Mouse (Mus musculus): Measurements from ENCODE around the gene Cfap298.

Cfap298 gene

DNA sequence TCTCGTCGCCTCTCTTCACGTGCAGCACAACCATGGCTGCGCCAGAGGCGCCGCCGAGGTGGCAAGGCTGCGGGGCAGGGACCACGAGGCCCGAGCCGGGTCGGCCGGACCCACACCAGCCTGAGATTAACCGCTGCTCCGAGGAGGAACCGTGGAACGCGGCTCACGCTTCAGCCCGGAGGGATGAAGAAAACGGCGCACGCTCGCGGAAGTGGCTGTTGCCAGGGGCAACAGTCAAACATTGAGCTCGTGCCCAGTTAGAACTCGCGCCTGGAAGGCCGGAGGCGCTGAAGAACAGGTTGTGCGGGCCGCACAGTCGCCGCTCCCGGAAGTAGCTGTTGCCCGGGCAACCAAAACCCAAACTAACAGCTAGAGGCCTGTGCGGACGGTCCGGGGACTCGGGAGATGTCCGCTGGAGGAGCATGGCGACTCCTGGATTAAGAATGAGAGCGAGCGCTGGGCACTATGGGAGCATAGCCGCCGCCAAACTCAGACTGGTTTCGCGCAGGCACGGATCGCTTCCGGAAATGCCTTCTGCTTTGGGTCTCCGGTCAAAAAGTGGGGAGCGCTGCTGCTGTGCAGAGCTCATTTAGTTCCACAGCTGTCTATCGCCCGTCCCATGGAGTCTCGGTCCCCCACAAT, at the start of gene Cfap298:
Gene Cfap298, minus strand, starts transcription at position 428 of the 642 bp plus-strand sequence.
- DNase-seq = peak; percentile 99

DNA sequence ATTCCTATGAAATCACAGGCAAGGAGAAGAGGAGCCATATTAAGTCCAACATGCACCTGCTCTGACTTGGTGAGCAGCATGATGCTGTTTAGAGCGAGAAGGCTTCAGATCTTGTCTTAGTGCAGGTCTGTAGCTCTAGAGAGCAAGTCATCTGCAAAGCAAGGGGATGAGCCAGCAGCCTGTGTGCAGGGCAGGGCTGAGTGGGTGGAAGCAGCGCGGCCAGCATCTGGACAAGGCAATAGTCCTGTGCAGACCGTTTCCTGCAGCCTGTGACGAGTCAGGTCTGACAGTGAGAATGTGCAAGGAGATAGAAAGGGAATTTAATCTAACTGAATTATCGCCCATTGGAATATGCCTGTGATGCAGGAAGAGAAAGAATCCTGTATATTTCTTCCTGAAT, 36.1 kb upstream of the Cfap298 start:
- DNase-seq = no peak

GRCm38 (mm10) chr16:90966241-90966640, 31.3 kb upstream of the Cfap298 start:
- DNase-seq = no peak

DNA sequence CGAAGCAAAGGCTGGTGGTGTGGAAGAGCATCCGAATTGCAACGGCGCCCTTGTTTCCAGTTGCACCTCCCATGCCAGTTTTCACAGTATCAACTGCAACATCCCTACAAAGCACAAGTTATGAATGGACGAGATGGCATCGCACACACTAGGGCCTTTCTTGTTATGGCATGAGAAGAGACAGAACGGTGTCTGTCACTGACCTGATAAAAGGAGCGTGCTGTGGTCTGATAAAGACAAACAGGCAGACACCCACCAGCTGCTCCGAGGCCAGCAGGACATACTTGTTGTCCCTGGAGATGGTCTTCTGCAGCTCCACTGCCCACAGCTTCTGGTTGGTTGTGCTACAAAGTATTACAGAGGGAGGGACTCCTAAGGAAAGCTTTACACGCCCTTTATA, 29.4 kb upstream of the Cfap298 start:
- no peak for DNase-seq

DNA sequence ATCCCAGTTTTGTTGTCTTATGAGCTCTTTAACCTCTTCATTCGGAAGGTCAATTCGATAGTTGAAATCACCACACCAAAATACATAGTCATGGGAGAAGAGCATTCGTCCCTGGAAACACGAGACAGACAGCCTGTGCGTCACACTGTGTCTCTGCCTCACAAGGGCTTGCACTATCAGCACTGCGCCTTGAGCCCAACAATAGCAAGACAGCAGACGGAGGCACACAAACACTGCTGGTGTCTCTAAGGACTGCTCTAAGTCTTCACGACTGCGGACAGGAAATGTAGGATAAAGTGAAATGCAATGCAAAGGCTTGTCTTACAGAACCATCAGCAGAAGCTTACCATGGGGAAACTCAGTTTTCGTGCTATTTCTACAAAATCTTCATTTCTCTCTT, 29.0 kb upstream of the Cfap298 start:
- DNase-seq = no peak

GRCm38 (mm10) chr16:90963231-90963630, 28.3 kb upstream of the Cfap298 start:
- DNase-seq = no peak

- no peak for DNase-seq
Observed at GRCm38 (mm10) chr16:90958301-90959085, 23.6 kb upstream of the Cfap298 start.

DNA sequence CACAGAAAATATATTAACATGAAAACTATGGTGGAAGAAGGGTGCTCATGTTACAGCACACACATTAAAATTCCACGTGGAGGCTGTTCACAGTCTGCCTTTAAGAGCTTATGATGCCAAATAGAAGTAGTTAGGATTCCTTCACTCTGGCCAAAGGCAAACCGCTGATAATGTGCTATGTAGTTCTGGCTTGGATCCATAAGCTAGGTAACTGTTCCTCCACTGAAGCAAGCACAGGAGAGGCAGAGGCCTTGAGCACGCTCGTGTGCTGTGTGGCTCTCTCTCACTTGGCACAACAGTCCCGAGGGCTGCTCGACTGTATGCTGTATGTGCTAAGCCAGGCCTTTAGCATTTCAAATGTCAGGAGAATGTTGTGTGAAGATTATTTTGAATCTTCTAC, 20.6 kb upstream of the Cfap298 start:
- DNase-seq = no peak

GRCm38 (mm10) chr16:90953770-90954169, 18.9 kb upstream of the Cfap298 start:
- DNase-seq = no peak

DNA sequence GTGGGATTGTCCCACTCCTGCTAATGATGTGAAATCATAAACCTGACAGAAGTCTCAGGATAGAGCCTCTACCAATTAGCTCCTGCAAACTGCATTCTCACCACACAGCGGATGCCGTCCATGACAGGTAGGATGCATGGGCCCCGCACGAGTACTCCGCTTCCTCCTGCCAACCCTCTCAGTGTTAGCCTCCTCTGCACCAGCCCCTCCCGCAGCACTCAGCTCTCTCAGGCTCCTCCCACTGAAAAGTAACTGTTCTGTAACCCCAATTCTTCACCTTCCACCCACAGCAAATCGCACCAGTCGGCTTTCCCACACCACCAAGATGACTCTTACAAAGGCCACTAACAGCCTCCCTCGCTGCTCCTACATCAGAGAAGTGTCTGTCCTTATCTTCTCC, 18.2 kb upstream of the Cfap298 start:
- DNase-seq = no peak

- DNase-seq = peak; percentile 14
Observed at GRCm38 (mm10) chr16:90950354-90950963, 15.5 kb upstream of the Cfap298 start.

- DNase-seq = no peak
Observed at GRCm38 (mm10) chr16:90946977-90947376, 12.1 kb upstream of the Cfap298 start.

DNA sequence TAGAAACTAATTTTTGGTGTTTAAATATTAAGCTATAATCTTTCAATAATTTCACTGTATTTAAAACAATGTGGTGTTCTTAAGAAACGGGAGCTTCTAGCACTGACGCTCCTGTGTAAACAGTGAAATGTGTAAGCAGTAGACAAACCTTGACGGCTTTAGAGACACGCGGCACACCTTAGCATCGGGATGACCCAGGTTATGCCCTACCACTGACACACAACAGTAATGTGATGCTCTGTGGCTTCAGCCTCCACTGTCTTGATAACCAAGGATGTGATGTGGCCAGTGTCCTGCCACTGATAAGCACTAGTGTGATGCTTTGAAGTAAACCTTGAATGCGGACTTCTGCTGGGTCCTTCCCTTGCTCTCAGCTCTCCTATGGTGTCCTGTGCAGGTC, 6.3 kb upstream of the Cfap298 start:
- DNase-seq = no peak

DNA sequence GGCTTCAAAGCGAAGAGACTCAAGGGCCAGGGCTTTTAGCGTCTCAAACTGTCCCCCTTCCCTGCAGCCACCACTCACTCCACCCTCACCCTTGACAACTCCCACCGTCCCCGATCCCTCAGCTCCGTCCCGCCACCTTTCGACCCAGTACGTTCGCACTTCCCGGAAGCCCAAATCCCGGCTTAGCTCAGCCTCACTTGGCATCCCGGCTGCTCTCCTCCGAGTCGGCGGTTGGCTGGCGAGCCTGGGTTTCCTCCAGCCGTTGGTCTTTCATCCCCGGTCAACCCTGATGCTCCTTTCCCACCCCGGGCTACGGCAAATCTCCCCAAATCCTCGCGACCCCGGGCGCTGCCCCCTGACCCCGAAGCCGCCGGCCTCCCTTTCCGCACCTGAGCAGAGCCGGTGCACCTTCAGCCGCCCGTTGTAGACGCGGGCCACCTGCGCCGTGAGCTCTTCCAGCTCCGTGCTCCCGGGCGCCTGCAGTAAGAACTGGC, 674 bp downstream of the Cfap298 start:
- DNase-seq = peak; percentile 77

DNA sequence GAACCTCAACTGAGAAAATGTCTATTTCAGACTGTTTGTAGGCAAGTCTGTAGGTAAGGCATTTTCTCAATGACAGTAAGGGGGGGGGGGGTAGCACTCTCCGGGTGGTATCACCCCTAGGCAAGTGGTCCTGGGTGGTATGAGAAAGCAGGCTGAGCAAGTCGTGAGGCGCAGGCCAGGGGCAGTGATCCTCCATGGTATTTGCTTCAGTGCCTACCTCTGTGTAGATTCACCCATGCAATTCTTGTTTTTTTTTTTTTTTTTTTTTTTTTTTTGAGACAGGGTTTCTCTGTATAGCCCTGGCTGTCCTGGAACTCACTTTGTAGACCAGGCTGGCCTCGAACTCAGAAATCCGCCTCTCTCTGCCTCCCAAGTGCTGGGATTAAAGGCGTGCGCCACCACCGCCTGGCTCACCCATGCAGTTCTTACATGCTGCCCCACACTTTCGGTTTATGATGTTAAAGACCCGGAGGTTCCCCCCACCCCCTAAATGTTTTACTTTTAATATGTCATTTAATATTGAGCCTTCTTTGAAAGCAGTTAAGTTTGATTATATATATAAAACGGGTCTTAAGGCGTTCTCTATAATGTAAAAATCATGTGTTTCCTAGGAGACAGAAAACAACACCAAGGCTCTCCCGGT, 1.3 kb downstream of the Cfap298 start:
- no peak for DNase-seq

- no peak for DNase-seq
Observed at GRCm38 (mm10) chr16:90927446-90927845, 7.5 kb downstream of the Cfap298 start.

DNA sequence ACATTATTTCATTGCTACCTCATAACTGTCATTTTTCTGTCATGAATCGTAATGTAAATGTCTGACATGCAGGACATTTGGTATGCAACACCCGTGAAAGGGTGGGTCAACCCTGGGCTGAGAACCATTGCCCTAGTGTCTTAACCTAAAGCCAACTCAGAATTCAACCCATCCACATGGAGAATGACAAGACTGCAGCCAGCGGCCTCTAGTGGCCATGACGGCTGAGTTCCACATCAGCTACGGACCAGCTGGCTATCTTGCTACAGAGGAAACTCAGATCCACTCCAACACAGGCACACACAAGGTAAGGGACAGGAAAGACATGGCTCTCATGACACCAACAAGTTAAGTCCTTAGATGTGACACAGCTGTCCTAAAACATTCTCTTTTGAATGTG, 9.5 kb downstream of the Cfap298 start:
- peak; percentile 82 for DNase-seq

GRCm38 (mm10) chr16:90924606-90925370, 10.1 kb downstream of the Cfap298 start:
- no peak for DNase-seq

DNA sequence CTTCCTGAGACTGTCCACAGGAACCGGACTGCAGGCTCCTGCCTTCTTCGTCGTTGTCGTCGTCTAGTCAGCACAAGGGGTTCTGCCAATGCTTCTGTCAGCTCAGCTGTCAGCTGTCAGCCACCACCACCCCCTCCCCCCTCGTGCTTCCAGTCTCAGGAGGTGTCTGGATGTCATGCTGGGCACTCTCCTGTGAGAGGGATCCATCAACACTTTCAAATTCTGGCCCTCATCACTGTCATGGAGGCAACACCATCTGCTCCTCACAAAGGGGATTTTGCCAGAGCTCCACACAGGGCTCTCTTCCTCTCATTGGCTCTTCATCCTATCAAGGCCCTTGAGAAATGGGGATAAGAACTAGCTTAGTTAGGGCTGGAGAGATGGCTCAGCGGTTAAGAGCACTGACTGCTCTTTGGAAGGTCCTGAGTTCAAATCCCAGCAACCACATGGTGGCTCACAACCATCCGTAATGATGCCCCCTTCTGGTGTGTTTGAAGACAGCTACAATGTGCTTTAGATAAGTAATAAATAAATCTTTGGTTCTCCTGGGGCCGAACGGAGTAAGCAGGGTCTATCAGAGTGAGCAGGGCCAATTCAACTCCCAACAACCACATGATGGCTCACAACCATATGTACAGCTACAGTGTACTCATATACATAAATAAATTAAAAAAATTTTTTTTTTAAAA, 13.3 kb downstream of the Cfap298 start:
- DNase-seq = peak; percentile 16

DNA sequence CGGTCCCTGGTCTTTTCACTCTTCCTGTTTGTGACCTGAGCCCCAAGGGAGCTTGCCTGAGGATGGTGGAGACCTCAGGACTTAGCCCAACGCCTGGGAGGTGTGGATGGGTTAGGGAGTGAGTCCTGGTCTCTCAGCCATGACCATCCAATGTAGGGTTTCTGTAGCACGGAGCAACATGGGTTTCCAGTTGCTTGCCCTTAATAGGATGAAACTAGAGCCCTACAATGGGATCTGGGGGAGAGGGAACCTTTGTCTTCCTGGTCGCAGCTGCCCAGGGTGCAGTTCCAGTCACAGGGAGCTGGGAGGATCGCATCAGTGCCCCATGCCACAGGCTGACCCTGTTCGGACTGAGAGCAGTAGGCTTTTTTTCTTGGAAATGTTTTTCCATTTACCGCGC, 17.8 kb downstream of the Cfap298 start:
- DNase-seq = no peak

DNA sequence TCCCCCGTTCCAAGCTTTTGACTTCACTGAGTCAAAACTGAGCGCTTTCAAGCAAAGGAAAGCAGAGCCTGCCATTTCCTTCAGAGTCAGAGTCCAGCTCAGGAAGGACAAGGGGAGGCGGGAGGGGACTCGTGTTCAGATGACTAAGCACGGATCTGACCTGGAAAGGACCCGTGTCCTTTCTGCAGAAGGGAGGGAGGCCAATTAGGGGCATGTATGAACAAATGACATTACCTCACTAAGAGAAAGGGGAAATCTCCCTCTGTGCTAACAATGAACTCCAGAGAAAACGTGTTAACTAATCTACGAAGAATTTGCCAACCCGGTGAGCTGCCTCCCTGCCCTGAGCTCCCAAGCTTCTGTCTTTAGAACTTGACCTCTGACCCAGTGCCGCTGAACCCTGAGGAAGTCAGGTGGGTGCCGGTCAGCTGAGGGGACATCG, 18.9 kb downstream of the Cfap298 start:
- DNase-seq = peak; percentile 42

- DNase-seq = no peak
Observed at GRCm38 (mm10) chr16:90911766-90912165, 23.1 kb downstream of the Cfap298 start.
